Mouse (Mus musculus) NIH3T3 (cell line): ENCODE measurements around the gene Grhpr.
A peak's percentile ranks its signal among the peaks of the same experiment; 100 is the strongest.
"Not testable (repeated sequence)": the region's sequence is repeated elsewhere in the genome, so short reads cannot be mapped to it uniquely, and the experiment has no call there.

ENCODE experiments used
- DNase-seq: peaks from one replicate; pipeline ENCODE4 v3.0.0-alpha.2; 2012; ENCODE audit warnings: low read depth

Grhpr gene

DNA sequence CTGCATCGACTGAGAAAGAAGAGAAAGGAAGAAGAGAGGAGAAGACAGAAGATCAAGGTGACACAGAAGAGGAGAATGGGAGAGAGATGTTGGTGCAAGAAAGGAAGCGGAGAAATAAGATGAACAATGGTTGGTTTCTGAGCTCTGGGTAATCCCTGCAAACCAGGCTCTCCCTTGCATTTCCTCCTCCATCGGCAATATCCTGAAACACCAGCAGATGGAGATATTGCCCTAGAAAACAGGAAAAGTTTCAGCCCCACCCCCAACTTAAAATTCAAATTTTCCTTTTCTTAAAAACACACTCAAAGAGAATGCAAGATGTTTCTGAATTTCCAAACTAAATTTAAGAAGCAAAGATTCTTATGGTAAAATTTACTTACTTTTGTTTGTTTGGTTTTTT, 34.4 kb downstream of the Grhpr start:
- DNase-seq, result peak; percentile 84

DNA sequence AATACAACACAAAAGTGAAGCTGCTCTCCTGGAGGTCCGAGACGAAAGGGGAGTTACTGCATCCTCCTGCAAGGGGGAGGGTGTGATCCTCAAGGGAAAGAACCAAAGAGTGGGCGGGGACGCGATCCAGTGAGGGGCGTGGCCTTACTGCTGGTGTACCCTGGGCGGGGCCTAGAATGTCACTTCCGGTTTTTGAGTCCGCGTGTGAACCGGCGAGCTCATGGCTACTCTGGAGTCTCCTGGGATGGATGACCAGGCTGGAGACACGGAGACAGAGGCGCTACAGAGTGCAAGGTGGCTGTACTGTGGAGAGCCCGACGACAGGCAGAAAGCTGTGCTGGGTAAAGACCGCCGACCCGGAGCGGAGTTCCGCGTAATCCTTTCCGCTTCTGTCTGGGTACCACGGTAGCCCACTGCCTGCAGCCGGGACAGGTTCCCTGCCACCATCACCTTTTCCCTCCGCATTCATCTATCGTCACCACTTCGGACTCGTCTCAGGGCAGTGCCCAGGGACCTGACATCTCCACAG, 37.3 kb downstream of the Grhpr start, which contains the start of gene Polr1e:
Polr1e (plus strand) TSS at position 132 of the 529 bp plus-strand sequence.
- DNase-seq, result peak; percentile 96

DNA sequence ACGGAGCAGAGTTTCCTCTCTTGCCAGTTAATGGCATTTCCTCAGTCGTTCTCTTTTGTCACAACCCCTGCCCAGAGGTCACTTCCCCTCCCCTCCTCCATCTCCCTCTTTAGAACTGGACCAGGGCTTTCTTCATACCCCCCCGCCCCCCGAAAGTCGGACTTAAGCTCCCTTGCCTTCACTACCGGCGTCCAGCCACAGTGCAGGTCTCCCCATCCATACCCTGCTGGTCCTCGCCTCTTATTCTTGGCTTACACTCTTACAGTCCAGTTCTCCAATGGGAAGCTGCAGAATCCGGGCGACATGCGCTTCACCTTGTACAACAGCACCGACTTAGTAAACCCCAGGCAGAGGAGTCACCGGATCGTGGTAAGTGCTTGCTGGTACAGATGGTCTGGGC, 37.8 kb downstream of the Grhpr start:
- DNase-seq, result peak; percentile 11

DNA sequence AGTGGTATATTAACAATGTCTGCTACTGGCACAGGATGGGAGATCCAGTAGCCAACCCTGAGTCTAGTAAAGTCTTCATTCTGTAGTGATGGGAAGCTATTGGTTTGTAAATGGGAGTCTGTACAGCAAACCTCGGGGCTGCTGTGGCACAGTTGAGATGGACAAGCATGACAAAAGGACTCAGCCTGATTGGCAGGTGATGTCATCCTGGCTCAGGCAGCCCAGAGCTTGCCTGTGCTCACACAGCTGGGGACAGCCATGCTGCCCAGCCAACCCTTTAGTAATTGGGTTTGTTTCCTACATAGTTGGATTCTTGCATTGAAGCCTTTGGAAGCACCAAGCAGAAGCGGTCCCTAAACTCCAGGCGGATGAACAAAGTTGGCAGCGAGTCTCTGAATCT, 45.3 kb downstream of the Grhpr start:
- DNase-seq, result no peak

DNA sequence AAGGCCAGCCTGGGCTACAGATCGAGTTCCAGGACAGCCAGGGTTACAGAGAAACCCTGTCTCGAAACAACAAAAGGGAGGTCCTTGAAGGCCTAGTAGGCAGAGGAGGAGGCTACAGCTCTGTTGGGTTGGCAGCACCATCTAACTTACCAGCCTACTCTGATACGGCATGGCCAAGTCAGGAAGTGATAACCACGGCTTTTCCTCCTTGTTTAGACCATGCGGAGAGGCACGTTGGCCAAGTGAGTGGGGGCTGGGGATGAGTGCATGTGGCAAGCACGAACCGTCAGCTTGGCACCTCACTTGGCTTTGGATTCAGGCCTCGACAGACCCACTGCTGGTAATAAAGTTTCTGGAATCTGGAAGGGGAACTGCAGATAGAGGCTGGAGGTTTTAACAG, 51.4 kb downstream of the Grhpr start:
- no peak for DNase-seq

DNA sequence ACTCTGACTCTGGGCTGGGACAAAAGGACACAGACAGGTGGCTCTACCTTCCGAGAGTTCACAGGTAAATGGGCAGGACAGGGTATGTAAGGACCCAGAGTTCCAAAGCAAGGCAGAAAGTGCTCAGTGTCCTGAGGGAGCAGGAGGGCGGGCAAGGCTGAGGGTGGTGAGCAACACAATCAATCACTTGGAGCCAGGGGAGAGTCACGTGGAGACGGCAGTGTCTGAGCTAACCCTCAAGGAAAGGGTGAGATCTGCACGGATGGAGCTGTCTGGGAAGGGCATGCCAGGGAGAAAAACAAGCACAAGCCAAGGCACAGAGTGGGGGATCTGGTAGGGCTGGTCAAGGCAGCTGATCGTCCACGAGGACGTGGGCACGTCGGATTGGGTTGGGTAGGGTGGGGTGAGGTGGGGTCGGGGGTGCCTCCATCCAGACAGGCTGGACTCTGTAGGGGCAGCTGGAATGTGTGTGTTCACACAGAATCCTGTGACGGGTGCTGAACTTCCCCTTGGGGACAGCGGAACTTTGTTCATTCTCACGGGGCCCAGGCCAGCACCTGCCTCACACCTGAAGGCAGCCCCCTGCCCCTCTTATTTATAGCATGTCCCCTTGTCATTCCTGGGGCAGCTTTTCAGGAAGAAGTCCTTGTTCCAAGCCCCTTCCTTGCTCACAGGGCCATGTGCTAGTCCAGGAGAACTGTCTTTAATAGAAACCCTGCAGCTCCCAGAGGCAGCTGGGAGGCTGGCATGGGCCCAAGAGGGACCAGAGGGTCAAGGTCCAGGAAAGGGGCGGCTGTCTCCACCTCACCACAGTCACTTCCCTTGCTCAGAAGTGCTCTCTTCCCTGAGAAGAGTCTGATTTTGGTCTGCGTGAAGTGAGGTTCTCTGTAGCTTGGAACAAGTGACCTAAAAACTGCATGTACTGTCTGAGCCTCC, 53.8 kb downstream of the Grhpr start:
- no peak for DNase-seq

DNA sequence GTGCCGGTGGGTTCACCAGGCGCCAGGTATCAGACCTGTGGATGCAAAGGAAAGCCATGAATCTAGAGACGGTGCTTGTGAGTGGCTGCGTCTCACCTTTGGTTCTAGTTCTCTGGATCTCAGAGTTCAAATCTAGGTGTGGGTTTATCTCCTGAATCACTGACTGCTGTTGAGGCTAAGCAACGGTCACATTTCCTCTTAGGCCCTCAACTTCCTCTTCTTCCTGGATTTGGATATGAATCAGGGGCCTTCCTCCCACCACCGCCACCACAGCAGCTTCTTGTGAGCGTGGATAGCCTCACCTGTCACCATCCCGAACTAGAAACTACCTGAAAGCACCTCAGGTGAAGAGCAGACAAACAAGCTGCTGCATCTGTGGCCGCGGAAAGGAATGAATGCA, 54.9 kb downstream of the Grhpr start:
- no peak for DNase-seq

DNA sequence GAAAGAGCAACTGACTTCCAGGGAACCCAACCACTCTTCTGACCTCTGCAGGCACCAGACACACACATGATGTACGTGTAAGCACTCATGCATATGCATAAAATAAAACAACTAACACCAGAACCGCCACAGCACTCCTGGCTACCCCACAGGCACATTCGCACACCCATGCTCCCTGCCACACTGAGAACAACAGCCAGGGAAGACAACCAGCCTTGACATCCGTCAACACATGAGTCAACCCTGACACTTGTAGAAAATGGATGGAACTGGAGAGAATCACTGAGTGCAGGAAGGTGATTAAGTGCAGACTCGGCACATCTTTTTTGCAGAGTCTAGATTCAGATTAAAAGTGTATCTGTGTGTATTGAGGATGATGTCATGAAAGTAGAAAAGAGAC, 55.4 kb downstream of the Grhpr start:
- DNase-seq, result no peak

DNA sequence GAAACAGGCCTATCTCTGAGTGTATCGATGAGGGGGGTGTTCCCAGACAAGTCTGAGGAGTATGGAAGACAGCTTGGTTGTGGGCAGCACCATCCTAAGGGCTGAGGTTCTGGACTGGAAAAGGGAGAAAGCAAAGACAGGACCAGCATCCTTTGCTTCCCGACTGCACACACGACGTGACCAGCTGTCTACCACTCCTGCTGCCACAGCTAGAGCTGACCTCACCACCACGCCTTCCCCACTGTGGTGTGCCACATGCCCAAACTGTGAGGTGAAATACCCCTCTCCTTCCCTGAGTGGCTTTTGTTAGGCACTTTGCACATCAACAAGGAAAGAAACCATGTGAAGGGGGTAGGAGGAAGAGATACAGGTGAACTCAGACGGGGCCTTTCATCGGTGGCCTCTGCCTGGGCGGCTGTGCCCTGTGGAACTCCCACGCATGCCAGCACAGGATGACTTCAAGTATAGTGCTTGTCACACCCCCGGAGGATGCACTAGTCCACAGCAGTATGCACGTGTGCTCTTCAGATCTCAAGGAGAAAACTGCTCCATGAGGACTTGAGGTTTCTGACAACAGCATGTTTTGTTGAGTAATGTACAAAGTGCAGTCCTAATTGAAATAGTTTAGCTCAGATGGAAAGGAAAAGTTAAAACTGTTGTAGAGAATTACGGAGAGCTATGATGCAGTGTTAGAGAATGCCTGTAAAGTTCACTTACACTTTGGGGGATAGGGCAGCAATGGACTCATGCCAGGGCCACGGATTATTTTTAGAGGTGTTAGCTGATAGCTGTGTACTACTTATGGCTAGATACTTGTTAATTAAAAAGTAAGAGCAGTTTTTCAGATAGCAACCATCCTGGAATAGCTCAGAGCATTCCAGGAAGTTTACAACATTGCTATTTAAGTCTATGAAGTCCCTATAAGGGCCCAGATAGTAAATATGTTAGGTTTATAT, 56.5 kb downstream of the Grhpr start:
- DNase-seq, result no peak

DNA sequence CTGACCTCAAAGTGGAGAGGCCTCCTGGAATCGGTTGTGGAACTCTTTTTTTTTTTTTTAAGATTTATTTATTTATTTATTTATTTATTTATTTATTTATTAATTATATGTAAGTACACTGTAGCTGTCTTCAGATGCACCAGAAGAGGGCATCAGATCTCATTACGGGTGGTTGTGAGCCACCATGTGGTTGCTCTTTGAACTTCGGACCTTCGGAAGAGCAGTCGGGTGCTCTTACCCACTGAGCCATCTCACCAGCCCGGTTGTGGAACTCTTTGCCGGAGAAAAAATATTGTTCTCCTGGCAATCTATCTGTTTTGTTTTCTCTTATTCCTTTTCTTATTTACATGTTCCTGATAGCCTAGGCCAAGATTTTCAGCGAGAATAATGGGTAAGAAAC, 57.7 kb downstream of the Grhpr start:
- peak; percentile 38 for DNase-seq

DNA sequence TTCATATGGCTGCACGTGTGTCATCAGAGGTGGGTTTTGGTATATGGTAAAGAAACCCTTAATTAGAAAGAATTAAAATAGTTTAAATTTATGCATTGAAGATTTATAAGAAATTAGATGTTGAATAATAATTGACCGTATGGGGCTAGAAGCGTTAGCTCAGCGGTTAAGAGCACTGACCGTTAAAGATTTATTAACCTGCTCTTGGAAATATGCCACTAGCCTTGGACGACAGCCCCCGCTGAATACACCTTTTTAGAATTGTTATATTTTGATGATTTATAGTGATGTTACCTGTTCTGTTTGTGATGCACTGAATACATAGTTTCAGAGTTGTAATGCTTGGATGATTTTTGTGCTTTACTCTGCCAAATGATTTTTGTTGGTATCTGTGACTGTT, 58.4 kb downstream of the Grhpr start:
- DNase-seq, result not testable (repeated sequence)
